ENCODE assay signal across 15 mouse cellular contexts in genomic region chr9:65549643-65550042, GRCm38 (mm10). TPM values are rescaled to one million over a fixed set of nuclear protein-coding genes. Genes with fewer than 3 reads are reported as not detected.
A peak's percentile ranks its signal among the peaks of the same experiment; 100 is the strongest.
DNase-seq lines count a peak whose midpoint lies in the region; ATAC-seq and TF ChIP-seq lines count a peak whose summit lies in the region.
"Had no signal": no experiment of that assay in that cellular context is flagged by ENCODE, and none has a peak within 500 bp of the region (broad histone marks: within the 10 kb centered on the region; RNA-seq: fewer than 3 reads in every experiment).

No protein-coding gene starts in this region.

- WGBS in heart, embryonic 15.5 days = 83% methylated on average over 5 of the region's 5 CpGs
- 81% methylated on average over 5 of the region's 5 CpGs for WGBS in intestine, embryonic 16.5 days

- in situ Hi-C loops in CH12.LX (cut with MboI; ENCODE audit: low pct_ligation_motif_present, low pct_unique_long_range_greater_than_20kb, low sequenced_read_pairs) = no loop called here

- no peak for TF ChIP-seq RAD21 in CH12.LX (IDR thresholded peaks at IDR 0.05; ENCODE audit: low read depth, low read length)

- no peak for TF ChIP-seq EP300 in CH12.LX (IDR thresholded peaks at IDR 0.05; ENCODE audit: low read length)

- H3K9me3 ChIP-seq in heart, embryonic 15.5 days (replicated peaks) = no peaks in the 10 kb centered on the region
- no peaks in the 10 kb centered on the region for H3K9me3 ChIP-seq in CH12.LX (replicated peaks; ENCODE audit: low read length)
- no peaks in the 10 kb centered on the region for H3K9me3 ChIP-seq in intestine, embryonic 16.5 days (ENCODE audit: control insufficient read depth, low read length)
- H3K9me3 ChIP-seq: hindbrain, embryonic 13.5 days; lung, embryonic 15.5 days; neural tube, embryonic 15.5 days had no signal

- dilution Hi-C loops in CH12.LX (cut with MboI; ENCODE audit: extremely low pct_ligation_motif_present, extremely low pct_unique_long_range_greater_than_20kb, low sequenced_read_pairs) = no loop called here

- intact Hi-C loops in heart, postnatal 14 days (cut with DNase I) = no loop called here

- H3K4me1 ChIP-seq in heart, embryonic 15.5 days (replicated peaks) = peaks cover 65% of the 10 kb centered on the region
- H3K4me1 ChIP-seq in CH12.LX (ENCODE audit: control insufficient read depth in 1 of 2, insufficient read depth in 2 of 2) = peaks cover 38 to 87% of the 10 kb centered on the region in 2 experiments
- peaks cover 21% of the 10 kb centered on the region for H3K4me1 ChIP-seq in intestine, embryonic 16.5 days (ENCODE audit: control insufficient read depth, insufficient read depth, low read length)

- H3K36me3 ChIP-seq in heart, embryonic 15.5 days = no peaks in the 10 kb centered on the region
- peaks cover 6 to 19% of the 10 kb centered on the region in 2 experiments for H3K36me3 ChIP-seq in CH12.LX (replicated peaks in 1 of 2; ENCODE audit: control insufficient read depth in 1 of 2, insufficient read depth in 1 of 2, low read length in 1 of 2)
- no peaks in the 10 kb centered on the region for H3K36me3 ChIP-seq in intestine, embryonic 16.5 days (ENCODE audit: control insufficient read depth, insufficient read depth, low read length)
- H3K36me3 ChIP-seq: hindbrain, embryonic 13.5 days; neural tube, embryonic 15.5 days had no signal

- no peak for TF ChIP-seq CTCF in CH12.LX (conservative IDR thresholded peaks at IDR 0.05 in 1 of 2, IDR thresholded peaks at IDR 0.05 in 1 of 2; ENCODE audit: low read depth in 2 of 2, low read length in 2 of 2)

- H3K9ac ChIP-seq in heart, embryonic 15.5 days = no peak overlapping the region
- H3K9ac ChIP-seq in CH12.LX (ENCODE audit: insufficient read depth, low read depth) = no peak overlapping the region
- no peak overlapping the region for H3K9ac ChIP-seq in intestine, embryonic 16.5 days (ENCODE audit: low read depth, low read length)
- H3K9ac ChIP-seq: hindbrain, embryonic 13.5 days; lung, embryonic 15.5 days; neural tube, embryonic 15.5 days had no signal

- H3K27me3 ChIP-seq in heart, embryonic 15.5 days = no peaks in the 10 kb centered on the region
- H3K27me3 ChIP-seq in CH12.LX (replicated peaks) = no peaks in the 10 kb centered on the region
- no peaks in the 10 kb centered on the region for H3K27me3 ChIP-seq in intestine, embryonic 16.5 days (replicated peaks; ENCODE audit: control insufficient read depth, insufficient read depth, low read length)
- H3K27me3 ChIP-seq: hindbrain, embryonic 13.5 days; lung, embryonic 15.5 days; neural tube, embryonic 15.5 days had no signal

- no peak overlapping the region for H3K4me3 ChIP-seq in heart, embryonic 15.5 days
- H3K4me3 ChIP-seq in CH12.LX (replicated peaks in 1 of 3; ENCODE audit: low read depth in 2 of 3, low read length in 2 of 3, poor library complexity in 1 of 3) = no peak overlapping the region
- no peak overlapping the region for H3K4me3 ChIP-seq in intestine, embryonic 16.5 days (ENCODE audit: low read length)
- H3K4me3 ChIP-seq: hindbrain, embryonic 13.5 days; lung, embryonic 15.5 days; neural tube, embryonic 15.5 days had no signal

- TF ChIP-seq POLR2A in CH12.LX (IDR thresholded peaks at IDR 0.05; ENCODE audit: low read depth, low read length) = no peak

- H3K4me2 ChIP-seq in heart, embryonic 15.5 days = no peak overlapping the region
- H3K4me2 ChIP-seq in CH12.LX (ENCODE audit: insufficient read depth, low read depth, poor library complexity, severe bottlenecking) = no peak overlapping the region
- no peak overlapping the region for H3K4me2 ChIP-seq in intestine, embryonic 16.5 days (ENCODE audit: low read depth, low read length)
- H3K4me2 ChIP-seq: hindbrain, embryonic 13.5 days; lung, embryonic 15.5 days; neural tube, embryonic 15.5 days had no signal

- no peak for ATAC-seq in heart, embryonic 15.5 days (replicated peaks; ENCODE audit: insufficient number of reproducible peaks, insufficient read depth, low FRiP score, low read depth)
- no peak for ATAC-seq in intestine, embryonic 16.5 days
- ATAC-seq in granulocyte monocyte progenitor cell, adult 5-6 weeks (replicated peaks; ENCODE audit: poor library complexity, severe bottlenecking) = no peak
- ATAC-seq: midbrain, embryonic 16.5 days had no signal

- DNase-seq in heart, postnatal 14 days = no peak
- DNase-seq in 3134 (ENCODE audit: extremely low read depth, insufficient read length, low spot score) (peak; percentile 50), CH12.LX (ENCODE audit: extremely low read depth) (no peak)
- DNase-seq in frontal cortex, adult 2 months (ENCODE audit: extremely low spot score in 1 of 2, low spot score in 1 of 2) = no peak
- DNase-seq in thymus, postnatal 25 days = no peak

- H3K79me2 ChIP-seq in CH12.LX (replicated peaks; ENCODE audit: control insufficient read depth, extremely low read depth, insufficient read depth, poor library complexity, severe bottlenecking) = no peaks in the 10 kb centered on the region

- peak overlapping the region; percentile 92 for H3K27ac ChIP-seq in heart, embryonic 15.5 days
- H3K27ac ChIP-seq in CH12.LX (ENCODE audit: insufficient read depth, low read depth) = peak overlapping the region; percentile 72
- H3K27ac ChIP-seq in intestine, embryonic 16.5 days (ENCODE audit: low read length) = peak overlapping the region; percentile 90; the same call in 1 of the 2 replicates
- H3K27ac ChIP-seq: hindbrain, embryonic 13.5 days; neural tube, embryonic 15.5 days had no signal

TF ChIP-seq in CH12.LX, 34 proteins besides CTCF, POLR2A, EP300 and RAD21:
- TF ChIP-seq IRF4 (IDR thresholded peaks at IDR 0.05; ENCODE audit: low read depth, low read length) = no peak
- peak; percentile 47; the same call in 1 of the 2 replicates for TF ChIP-seq MAX (IDR thresholded peaks at IDR 0.05; ENCODE audit: low read length)
TF ChIP-seq in CH12.LX: peak in this region for 1.

RNA-seq across cellular contexts. Expression of gene Ankdd1a, which starts 29.6 kb away (rescaled TPM):
- polyA plus RNA-seq in heart, embryonic 15.5 days (2015; fragmentation: Nextera tagmentation; extraction: Ambion mirVana) = not detected in 2 replicates
- total RNA-seq in heart, postnatal 14 days (2021) = not detected
- total RNA-seq in CH12.LX (2012; rRNA removed) (not detected in 2 replicates), CH12.LX (2014; rRNA removed) (not detected in 2 replicates)
- not detected in 2 replicates for polyA plus RNA-seq in CH12.LX (2012; ENCODE audit: insufficient read length, low read depth)
- polyA plus RNA-seq in intestine, embryonic 16.5 days (2015; fragmentation: Nextera tagmentation; extraction: Ambion mirVana) = not detected in 2 replicates
- 2.3 and 2.4 TPM in 2 replicates for polyA plus RNA-seq in frontal cortex, adult 2 months (2012; rRNA removed)
- not detected in 2 replicates for total RNA-seq in granulocyte monocyte progenitor cell, adult 5-6 weeks (2014; fragmentation: Nextera tagmentation)
- total RNA-seq in granulocyte monocyte progenitor cell, adult 5-6 weeks (2017) = not detected in 2 replicates
- total RNA-seq: common myeloid progenitor, adult 5-6 weeks; gastrocnemius, adult 18-20 months had no signal
- polyA plus RNA-seq: lung, embryonic 15.5 days; testis, adult 2 months had no signal

RNA-seq across cellular contexts. Expression of gene Plekho2, which starts 30.2 kb away (rescaled TPM):
- polyA plus RNA-seq in heart, embryonic 15.5 days (2015; fragmentation: Nextera tagmentation; extraction: Ambion mirVana) = 9.8 and 14.8 TPM in 2 replicates
- 10 to 100 TPM; 14.6 TPM for total RNA-seq in heart, postnatal 14 days (2021)
- total RNA-seq in CH12.LX (2012; rRNA removed) (13.9 and 16.8 TPM in 2 replicates), CH12.LX (2014; rRNA removed) (7.2 and 7.9 TPM in 2 replicates)
- 33.8 and 37.1 TPM in 2 replicates for polyA plus RNA-seq in CH12.LX (2012; ENCODE audit: insufficient read length, low read depth)
- 11.3 and 11.9 TPM in 2 replicates for polyA plus RNA-seq in intestine, embryonic 16.5 days (2015; fragmentation: Nextera tagmentation; extraction: Ambion mirVana)
- 17.0 and 17.9 TPM in 2 replicates for polyA plus RNA-seq in frontal cortex, adult 2 months (2012; rRNA removed)
- total RNA-seq in granulocyte monocyte progenitor cell, adult 5-6 weeks (2014; fragmentation: Nextera tagmentation) = 15.4 and 20.2 TPM in 2 replicates
- total RNA-seq in granulocyte monocyte progenitor cell, adult 5-6 weeks (2017) = 7.1 and 12.6 TPM in 2 replicates

RNA-seq across cellular contexts. Expression of gene Pif1, which starts 37.3 kb away (rescaled TPM):
- polyA plus RNA-seq in heart, embryonic 15.5 days (2015; fragmentation: Nextera tagmentation; extraction: Ambion mirVana) = 9.8 and 12.8 TPM in 2 replicates
- total RNA-seq in heart, postnatal 14 days (2021) = 1 to 10 TPM in 1 of 2 experiments, under 1 TPM in 1; 0.79 to 1.3 TPM
- total RNA-seq in CH12.LX (2012; rRNA removed) (12.2 and 15.7 TPM in 2 replicates), CH12.LX (2014; rRNA removed) (11.2 and 13.3 TPM in 2 replicates)
- polyA plus RNA-seq in CH12.LX (2012; ENCODE audit: insufficient read length, low read depth) = 12.3 and 14.5 TPM in 2 replicates
- 7.6 and 9.0 TPM in 2 replicates for polyA plus RNA-seq in intestine, embryonic 16.5 days (2015; fragmentation: Nextera tagmentation; extraction: Ambion mirVana)
- 0.24 and 0.36 TPM in 2 replicates for polyA plus RNA-seq in frontal cortex, adult 2 months (2012; rRNA removed)
- 5.3 and 5.4 TPM in 2 replicates for total RNA-seq in granulocyte monocyte progenitor cell, adult 5-6 weeks (2014; fragmentation: Nextera tagmentation)
- total RNA-seq in granulocyte monocyte progenitor cell, adult 5-6 weeks (2017) = 8.7 and 13.2 TPM in 2 replicates
- total RNA-seq: gastrocnemius, adult 18-20 months had no signal
